Mouse (Mus musculus): ENCODE measurements around the gene Stk19.
"Not testable (repeated sequence)": the region's sequence is repeated elsewhere in the genome, so short reads cannot be mapped to it uniquely, and the experiment has no call there.

Stk19 gene

DNA sequence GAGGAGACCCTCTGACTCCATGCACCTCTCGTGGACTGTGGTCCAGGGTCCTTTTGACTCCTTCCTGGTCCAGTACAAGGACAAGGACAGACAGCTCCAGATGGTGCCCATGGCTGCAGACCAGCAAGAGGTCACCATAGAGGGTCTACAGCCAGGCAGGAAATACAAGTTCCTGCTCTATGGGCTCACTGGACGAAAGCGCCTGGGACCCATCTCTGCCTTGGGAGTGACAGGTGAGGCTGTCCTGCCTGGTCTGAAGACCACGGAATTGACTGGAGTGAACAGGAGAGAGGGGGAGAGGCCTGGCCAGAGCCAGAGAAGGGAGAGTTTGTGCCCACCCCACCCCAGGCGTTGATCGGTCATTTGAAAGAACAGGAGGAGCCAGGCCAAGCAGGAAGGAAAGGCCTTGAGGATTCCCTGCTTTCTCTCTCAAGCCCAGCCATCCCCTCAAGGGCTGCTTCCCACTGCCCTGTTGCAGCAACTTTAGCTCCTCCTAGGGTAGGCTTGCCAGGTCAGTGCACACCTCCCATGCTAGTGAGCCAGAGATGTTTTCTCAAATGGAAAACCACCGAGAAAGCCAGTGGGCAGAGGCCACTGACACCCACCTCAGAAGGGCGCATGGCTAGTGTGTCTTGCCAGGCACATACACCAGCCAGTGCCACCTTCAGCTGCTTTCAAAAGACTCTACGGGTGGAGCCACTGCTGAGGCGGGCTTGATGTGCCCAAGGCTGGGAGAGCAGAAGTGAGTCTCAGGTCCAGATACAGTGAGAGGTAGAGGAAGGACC lies 39.3 kb downstream of the Stk19 start:
- in situ Hi-C loops (cut with MseI, MboI), result not testable (repeated sequence)

DNA sequence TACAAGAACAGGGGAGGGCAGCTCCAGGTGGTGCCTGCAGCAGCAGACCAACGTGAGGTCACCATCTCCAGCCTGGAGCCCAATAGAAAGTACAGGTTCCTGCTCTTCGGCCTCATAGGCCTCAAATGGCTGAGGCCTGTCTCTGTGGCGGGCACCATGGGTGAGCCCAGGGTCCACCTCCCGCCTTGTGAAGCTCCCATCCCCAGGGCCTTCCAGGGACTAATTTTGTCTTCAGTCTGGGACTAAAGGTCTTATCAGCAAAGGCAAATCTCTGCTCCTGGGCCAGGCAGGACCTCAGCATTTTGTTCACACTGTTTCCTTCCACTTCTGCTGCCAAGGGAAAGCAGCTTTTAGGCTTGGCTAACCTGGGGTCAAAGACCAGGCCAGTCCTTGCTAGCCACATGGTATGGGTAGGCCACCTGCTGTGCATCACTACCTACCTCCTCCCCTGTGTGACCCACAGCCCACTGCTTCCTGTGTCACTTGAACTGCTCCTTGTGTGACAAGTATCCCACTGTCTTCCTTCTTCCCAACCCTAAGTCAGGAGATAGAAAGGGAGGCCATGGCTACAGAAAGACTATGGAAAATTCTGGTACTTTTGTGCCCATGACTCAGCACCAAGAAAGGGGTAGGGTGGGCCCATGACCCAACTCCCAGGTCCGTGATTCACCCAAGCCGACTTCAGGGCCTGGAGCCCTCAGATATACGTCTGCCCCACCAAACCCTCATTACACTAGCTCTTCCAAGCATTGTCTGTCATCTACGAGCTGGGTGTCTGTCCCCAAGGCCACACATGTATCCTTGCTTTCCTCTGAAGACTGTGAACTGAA lies 40.2 kb downstream of the Stk19 start:
- in situ Hi-C loops (cut with MseI, MboI), result no loop called here

- in situ Hi-C loops (cut with MseI, MboI), result no loop called here
Observed at GRCm38 (mm10) chr17:34795633-34796032, 41.1 kb downstream of the Stk19 start.

- in situ Hi-C loops (cut with MseI, MboI), result no loop called here
Observed at GRCm38 (mm10) chr17:34795016-34795415, 41.7 kb downstream of the Stk19 start.

DNA sequence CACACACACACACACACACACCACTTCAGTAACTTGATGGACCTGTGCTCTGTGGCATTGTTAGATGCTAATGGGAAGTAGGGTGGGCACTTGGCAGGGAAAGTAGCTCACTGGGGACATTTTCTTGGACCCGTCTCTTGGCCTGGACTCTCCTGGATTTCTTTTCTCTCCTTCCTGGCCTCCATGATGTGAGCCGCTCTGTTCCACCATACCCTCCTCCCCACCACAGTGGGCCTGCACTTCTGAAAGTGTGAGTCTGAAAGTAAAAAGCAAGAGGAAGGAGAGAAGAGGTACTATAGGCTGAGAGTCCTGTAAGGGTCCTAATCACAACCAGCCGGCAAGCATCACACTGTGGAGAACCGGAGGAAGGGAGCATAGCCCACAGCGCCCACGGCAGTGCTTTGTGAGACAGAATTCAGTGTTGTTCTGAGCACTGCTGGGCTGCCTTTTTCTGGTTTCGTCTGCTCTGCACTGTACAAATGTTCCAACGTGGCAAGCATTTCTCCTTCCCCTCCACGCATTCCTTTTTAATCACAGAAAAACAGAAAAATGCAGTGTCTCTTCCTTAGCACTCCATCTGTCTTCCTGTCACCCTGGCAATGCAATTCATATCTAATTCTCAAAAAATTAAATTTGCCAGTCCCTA lies 58.9 kb downstream of the Stk19 start:
- in situ Hi-C loops (cut with MseI, MboI), result no loop called here

Measured in mouse trophoblast stem cell (cell line).